Mouse (Mus musculus) v-Abl transformed pro-B cells (cell line): Measurements from ENCODE around the gene Etv4.

Experiments
- in situ Hi-C, 2 experiments: fragments of 400-800 bp; cut with MboI; formaldehyde crosslinking; loops; one replicate each; pipeline ENCODE4 v1.15.1; 2025; ENCODE audit not compliant: unreplicated experiment in 2 of 2

The Etv4 gene

DNA sequence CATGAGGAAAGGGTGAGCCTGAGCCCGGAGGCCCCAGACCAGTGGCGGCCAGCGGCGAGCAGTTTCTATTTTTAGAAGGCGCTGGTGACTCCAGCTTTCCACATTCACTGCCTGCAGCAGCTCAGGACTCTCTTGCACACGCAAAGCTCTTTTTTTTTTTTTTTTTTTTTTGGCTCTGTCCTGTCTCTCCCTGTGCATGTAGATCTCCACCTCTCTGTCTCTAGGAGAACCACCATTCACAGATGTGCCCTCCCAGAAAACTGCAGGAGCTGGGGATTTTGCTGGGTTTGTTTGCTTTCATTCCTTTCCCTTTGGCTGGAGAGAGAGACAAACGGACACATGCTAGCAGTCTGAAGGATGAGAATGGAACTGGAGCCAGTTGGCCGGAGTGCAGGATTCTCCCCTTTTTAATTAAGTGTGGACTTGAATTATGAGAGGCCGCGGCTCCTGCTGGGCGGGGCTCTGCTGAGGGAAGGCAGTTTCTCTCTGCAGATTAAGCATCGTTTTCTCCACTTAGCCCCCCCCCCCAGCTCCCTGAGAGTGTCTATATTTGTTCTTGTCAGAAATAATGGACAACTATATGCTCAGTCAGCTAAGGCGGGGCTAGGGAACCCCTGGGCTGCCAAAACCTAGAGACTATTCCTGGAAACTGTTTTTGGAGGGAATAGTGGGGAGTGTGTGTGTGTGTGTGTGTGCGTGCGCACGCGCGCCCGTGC, 5.8 kb upstream of the Etv4 start:
- in situ Hi-C loops: loop anchor here in 1 of 2 experiments (25.0 kb wide), 1 partner anchor 446 kb away; the partner anchor contains the start of genes BC030867 and Hdac5

DNA sequence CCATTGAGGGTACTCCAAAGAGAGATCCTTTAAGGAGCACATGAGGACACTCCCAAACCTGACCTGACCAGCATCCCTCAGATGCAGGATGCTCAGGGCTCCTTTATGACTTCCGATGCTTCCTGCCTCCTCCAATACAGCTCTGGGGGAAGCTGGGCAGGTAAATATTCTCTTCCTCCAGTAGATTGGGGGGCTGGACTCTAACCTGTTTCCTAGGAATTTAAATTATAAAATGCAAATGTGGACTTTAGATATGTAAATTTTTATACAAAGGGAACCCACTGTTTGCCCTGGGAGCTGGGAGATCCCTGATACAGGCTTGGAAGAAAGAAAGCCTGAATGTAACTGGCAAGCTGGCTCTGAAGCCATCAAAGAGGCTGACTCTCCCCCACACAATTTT, 2.3 kb upstream of the Etv4 start:
- in situ Hi-C loops: loop anchor here in 1 of 2 experiments (25.0 kb wide), 1 partner anchor 450 kb away; the partner anchor contains the start of genes BC030867 and Hdac5

DNA sequence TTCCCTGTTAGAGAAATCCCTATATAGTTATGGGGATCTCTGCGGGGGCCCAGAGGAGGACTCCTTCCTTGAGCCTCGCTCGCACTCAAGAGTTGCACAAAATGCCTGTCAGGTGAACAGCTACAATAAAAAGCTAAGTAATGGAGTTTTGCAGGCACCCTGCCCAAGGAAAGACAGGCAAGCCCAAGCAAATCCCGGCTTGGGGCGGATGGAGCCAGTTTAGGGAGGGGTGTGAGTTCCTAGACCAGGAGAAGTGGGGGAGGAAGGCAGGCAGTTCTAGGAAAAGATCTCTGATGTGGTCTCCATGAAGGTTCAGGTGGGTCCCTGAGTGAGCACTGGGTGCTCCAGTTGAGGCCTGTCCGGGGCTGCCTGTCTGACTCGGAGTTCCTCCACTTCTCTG, 1.5 kb upstream of the Etv4 start:
- in situ Hi-C loops: loop anchor here in 1 of 2 experiments (25.0 kb wide), 1 partner anchor 451 kb away; the partner anchor contains the start of genes BC030867 and Hdac5

- in situ Hi-C loops: loop anchor here in 1 of 2 experiments (25.0 kb wide), 1 partner anchor 451 kb away; the partner anchor contains the start of genes BC030867 and Hdac5
These were observed 658 bp upstream of the Etv4 start for GRCm38 (mm10) chr11:101785852-101786205.

- in situ Hi-C loops: loop anchor here in 1 of 2 experiments (25.0 kb wide), 1 partner anchor 453 kb away; the partner anchor contains the start of genes BC030867 and Hdac5
These were observed 556 bp downstream of the Etv4 start for GRCm38 (mm10) chr11:101784488-101785142.

- in situ Hi-C loops: loop anchor here in 1 of 2 experiments (25.0 kb wide), 1 partner anchor 453 kb away; the partner anchor contains the start of genes BC030867 and Hdac5
These were observed 1.1 kb downstream of the Etv4 start for GRCm38 (mm10) chr11:101784072-101784471.

GRCm38 (mm10) chr11:101783584-101783983, 1.6 kb downstream of the Etv4 start:
- in situ Hi-C loops: loop anchor here in 1 of 2 experiments (25.0 kb wide), 1 partner anchor 454 kb away; the partner anchor contains the start of genes BC030867 and Hdac5

DNA sequence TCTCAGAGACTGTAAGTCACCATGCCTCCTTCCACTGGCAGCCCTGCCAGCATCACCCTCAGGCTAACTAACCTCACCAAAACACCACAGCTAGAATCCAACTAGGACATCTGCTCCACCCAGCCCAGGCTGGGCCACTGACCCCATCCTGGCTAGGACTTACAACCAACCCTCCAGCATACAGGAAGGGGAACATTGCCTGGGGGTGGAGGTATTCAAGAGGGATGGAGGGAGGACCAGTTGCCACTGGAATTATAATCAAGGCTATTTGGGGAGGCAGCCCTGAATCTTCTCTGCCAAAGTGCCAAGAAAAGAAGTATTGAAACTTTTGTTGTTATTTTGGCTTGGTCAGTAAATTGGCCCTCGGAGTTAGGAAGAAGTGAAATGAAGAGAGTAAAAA, 2.0 kb downstream of the Etv4 start:
- in situ Hi-C loops: loop anchor here in 1 of 2 experiments (25.0 kb wide), 1 partner anchor 454 kb away; the partner anchor contains the start of genes BC030867 and Hdac5

GRCm38 (mm10) chr11:101776846-101777245, 8.3 kb downstream of the Etv4 start:
- in situ Hi-C loops: loop anchor here in 1 of 2 experiments (25.0 kb wide), 1 partner anchor 460 kb away; the partner anchor contains the start of genes BC030867 and Hdac5

DNA sequence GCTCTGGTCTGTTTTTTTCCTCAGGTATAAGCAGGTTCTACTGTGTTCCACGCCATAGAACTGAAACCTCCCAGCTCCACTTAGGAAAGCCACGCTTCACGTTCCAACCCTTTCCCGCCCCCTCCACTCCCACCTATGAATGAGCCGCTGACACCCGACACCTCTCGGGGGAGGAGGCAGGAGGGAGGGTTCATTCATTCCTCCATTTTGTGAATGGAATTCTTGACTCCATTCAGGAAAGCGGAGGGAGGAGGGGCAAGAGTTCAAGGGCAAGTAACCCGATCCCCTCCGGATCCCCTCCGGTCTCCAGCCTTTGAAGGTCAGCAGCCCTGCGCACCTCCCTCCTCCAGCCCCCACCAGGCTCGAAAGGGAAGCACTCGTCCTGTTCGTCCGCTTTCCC, 12.7 kb downstream of the Etv4 start:
- in situ Hi-C loops: no loop called here

GRCm38 (mm10) chr11:101772027-101772426, 13.1 kb downstream of the Etv4 start:
- in situ Hi-C loops: no loop called here

DNA sequence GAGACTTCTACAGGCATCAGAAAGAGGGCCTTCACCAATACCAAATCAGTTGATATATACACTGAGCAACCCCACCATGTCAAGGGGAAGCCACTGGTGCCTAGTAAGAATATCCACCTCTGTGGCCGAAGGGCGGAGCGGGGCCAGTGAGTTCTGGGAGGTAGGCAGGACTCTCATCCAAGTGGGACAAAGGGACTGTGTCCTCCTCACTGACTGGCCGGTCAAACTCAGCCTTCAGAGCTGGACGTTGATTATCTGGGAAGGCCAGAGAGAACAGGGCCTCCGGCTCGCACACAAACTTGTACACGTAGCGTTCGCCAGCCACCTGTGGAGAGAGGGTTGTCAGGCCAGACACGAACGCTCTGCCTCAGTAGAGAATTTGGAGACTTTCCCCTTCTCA, 14.9 kb downstream of the Etv4 start:
- in situ Hi-C loops: no loop called here

- in situ Hi-C loops: no loop called here
These were observed 16.4 kb downstream of the Etv4 start for GRCm38 (mm10) chr11:101768721-101769120.

DNA sequence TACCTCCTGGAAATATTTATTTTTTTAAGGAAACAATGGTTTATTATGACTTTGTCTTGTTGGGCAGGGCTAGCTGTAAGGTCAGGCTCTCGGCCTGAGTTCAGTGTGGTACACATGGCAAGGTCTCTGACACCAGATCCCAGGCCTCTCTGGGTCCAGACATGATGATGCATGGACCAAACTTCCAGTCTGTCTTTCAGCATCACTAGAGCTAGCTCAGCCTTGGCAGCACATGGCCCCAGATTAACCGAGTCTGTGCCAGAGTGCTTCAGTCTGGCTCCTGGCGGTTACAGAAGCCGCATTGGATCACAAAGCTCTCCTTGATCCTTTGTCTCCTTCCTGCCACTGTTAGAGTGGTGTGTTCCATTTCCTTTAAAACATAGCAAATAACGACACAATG, 17.8 kb downstream of the Etv4 start:
- in situ Hi-C loops: no loop called here

DNA sequence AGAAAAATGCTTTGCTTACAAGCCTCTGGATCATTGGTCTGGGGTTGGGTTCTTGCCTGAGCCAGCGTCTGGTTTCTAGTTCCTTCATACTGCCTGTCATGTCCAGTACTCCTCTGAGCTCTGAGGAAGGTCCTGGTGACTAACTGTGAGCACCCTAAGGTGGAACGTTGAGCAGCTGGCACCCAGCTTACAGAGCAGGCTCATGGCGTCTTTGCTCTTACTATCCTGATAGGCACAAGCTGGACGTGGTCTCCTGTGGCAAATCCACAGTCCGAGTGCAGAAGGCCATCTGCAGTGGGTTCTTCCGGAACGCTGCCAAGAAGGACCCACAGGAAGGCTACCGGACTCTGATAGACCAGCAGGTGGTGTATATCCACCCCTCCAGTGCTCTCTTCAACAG, 20.6 kb downstream of the Etv4 start:
- in situ Hi-C loops: no loop called here

DNA sequence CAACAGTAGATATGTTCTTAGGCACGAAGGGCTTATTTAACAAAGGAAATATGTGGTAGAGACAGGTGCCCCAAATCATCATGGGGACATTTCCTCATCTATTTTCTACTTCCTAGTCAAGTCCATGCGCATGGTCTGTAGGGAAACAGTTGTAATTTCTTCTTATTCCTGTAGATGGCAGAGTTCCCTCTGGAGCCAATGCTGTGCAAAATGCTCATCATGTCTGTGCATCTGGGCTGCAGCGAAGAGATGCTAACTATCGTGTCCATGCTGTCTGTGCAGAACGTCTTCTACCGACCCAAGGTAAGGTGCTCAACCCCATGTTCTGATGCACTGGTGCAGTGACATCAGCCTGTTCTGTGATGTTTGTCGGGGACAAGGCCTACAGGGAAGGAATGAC, 21.4 kb downstream of the Etv4 start:
- in situ Hi-C loops: no loop called here

GRCm38 (mm10) chr11:101759530-101759929, 25.6 kb downstream of the Etv4 start:
- in situ Hi-C loops: no loop called here

DNA sequence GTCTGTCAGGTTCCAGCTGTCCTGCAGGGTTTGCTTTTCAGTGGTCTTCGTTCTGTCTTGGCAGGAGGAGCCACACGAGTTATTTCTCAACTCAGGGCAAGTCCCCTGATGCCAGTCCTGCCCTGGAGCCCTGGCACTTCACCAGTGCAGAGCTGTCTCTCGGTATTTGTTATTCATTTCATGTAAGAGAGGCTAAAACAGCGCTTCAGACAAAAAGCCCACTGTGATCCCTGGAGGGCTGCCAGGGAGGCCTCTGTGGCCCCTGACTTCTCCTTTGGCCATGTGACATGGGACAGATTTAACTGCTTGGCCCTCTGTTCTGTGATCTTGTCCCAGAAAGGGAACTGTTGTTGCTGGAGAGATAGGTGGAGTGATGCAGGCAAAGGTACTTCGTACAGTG, 26.7 kb downstream of the Etv4 start:
- in situ Hi-C loops: no loop called here

DNA sequence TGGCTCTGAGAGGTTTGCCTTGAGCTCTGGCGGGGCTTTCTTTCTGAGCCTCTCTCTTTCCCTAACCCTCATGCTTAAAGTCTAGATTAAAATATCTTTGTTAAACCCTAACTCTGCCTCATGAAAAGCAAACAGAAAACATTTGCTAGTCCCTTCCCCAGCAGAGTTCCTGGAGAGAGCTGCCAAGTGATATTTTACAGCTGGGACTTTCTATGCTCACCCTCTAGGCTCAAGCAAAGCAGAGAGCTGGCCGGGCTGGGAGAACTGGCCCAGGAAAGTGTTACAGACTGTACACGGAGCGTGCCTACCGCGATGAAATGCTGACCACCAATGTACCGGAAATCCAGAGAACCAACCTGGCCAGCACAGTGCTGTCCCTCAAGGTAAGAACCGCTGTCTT, 27.8 kb downstream of the Etv4 start:
- in situ Hi-C loops: no loop called here

DNA sequence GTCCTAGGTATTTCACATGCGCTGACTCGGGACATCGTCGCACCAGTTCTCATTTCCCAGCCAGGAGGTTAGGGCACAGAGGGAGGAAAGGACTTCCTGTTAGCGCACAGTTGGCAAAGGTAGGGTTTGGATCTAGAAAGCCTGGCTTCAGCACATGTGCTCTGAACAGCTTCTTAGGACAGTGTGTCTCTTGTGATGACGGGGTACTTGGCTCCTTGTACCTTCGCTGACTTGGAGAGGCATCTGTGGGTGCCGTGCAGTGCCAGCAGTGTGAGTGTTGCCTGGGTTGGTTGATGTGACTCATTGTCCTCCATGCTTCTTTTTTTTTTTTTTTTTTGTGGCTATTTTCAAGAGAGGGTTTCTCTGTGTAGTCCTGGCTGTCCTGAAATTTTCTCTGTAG, 28.6 kb downstream of the Etv4 start:
- in situ Hi-C loops: no loop called here

- in situ Hi-C loops: loop anchor here (5.0 kb wide), 3 partner anchors 71 to 171 kb away; no protein-coding TSS in a partner anchor
These were observed 51.6 kb downstream of the Etv4 start for GRCm38 (mm10) chr11:101733596-101733995.
